Mouse (Mus musculus) heart, adult 11 months (tissue): Measurements from ENCODE around the gene Ddx58.

ENCODE experiments used
- DNase-seq: peaks from one replicate; pipeline ENCODE4 v3.0.0; 2022

The Ddx58 gene

DNA sequence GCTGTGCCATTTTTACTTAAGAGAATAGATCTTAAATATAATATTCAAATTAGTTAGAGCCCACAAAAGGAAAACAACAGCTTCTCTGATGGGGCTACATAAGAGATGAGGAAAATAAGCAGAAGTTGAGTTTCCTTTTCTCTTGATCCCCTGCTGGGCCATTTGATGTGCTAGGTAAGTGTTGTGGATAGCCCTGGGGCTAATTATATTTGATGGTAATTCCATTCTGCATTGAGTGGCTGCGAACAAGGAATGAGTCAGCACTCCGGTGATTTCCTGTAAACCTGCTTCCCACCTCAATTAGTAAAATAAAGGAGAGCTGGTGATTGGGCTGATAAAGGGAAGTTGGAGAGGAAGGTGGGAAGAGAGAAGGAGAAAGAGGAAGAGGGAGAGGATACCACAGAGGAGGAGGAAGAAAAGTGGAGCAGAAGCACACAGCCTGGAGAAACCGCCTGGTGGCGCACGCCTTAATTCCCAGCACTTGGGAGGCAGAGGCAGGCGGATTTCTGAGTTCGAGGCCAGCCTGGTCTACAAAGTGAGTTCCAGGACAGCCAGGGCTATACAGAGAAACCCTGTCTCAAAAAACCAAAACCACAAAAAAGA is 6.5 kb downstream of the Ddx58 start:
- peak; percentile 45 for DNase-seq

GRCm38 (mm10) chr4:40229723-40230122 is 9.9 kb downstream of the Ddx58 start:
- peak; percentile 92 for DNase-seq

DNA sequence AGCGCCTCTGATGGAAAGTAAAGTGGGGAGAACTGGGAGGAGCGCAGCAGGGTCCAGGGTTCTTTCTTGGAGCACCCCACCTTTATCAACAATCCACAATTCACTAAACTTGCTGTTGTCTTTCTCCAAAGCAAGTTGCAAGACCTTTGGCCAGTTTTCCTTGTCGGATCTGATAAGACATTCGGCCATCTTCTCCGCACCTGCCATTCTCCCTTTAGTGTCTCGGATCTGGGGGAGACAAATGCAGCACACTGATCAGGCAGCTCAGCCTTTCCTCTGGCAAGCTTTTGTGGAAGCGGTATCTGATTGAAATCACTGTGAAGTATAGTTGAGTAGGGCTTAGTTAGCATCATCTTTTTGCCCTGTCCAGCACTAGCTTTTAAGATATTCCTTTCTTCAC is 11.7 kb downstream of the Ddx58 start:
- peak; percentile 76 for DNase-seq

DNA sequence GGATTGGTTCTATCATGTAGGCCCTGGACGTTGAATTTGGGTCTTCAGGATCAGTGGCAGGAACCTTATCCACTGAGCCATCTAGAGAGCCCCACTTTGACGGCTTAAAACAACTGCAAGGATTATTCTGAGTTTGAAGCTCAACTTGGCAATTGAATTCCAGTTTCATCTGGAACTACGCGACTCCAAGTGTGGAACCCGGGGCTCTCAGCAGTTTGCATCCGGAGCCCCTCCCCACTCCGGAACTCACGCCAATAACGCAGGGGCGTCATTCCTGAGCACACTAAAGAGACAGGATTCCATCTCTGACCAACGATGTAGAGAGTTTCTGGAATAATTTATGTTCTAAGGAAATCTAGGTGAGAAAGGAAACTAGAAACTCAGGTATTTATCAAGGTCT is 12.5 kb downstream of the Ddx58 start:
- DNase-seq: peak; percentile 71

- DNase-seq: peak; percentile 72
Observed at GRCm38 (mm10) chr4:40226095-40226494, 13.5 kb downstream of the Ddx58 start.

DNA sequence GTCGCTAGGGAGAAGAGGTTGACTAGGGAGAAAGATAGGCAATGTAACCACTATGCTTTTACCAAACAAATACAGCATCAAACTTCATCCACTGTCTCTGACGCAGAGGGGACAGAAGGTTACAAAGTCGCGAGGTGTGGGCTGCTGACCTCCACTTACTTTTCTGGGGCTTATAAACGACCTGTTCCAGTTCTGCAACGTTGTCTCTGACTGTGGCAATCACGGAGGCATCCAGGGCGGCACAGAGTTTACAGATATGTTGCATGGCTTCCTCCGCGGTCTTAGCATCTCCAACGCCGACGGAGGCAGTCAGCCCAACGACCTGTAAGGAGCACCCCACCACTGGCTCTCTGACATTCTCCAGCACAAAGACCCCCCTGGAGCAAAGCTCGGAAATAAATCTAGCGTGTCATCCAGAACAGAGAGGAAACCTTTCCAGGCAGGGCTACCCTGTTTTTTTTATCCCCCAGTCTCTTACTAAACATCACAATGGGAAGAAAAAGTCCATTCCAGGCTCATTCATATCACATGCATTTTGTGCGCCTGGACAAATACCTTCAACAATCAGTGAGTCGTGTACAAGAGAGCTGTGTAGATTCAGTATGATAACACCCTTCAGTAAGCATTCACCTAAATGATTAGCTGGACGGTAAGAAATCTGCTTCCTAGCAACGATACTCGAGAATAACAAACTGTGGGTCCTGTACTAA is 17.6 kb downstream of the Ddx58 start:
- DNase-seq: peak; percentile 85

DNA sequence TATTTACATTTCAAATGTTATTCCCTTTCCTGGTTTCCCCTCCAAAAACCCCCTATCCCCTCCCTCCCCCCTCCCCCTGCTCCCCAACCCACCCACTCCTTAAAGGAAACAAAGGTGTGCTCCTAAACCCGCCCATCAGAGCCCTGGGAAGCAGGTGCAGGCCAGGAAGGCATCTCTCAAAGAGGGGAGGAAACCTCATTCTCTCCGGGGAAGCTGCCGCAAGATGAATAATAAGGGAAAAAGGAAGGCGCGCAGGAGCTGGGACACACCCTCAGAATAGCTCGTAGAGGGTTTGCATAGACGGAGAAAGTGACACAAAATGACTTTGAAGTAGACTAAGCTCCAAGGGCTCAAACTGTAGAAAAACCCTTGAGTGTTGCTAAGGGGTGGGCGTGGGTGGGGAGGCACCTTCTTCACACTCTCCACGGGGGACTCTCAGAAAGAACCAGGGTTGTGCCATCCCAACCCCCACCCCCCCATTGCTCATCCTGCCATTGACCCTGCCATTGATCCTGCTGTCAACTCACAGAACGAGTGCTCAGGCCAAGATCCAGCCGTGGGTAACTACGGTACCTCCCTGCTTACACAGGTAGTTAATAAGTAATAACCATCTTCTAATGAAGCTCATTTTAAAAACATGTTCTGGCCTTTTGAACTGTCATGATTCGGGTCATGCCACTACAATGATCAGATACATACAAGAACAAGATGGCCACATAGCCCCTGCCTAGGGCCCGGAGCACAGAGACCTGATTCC is 18.4 kb downstream of the Ddx58 start:
- DNase-seq: peak; percentile 30

- peak; percentile 54 for DNase-seq
Observed at GRCm38 (mm10) chr4:40220437-40220836, 19.2 kb downstream of the Ddx58 start.

- peak; percentile 75 for DNase-seq
Observed at GRCm38 (mm10) chr4:40218382-40218781, 21.2 kb downstream of the Ddx58 start.

DNA sequence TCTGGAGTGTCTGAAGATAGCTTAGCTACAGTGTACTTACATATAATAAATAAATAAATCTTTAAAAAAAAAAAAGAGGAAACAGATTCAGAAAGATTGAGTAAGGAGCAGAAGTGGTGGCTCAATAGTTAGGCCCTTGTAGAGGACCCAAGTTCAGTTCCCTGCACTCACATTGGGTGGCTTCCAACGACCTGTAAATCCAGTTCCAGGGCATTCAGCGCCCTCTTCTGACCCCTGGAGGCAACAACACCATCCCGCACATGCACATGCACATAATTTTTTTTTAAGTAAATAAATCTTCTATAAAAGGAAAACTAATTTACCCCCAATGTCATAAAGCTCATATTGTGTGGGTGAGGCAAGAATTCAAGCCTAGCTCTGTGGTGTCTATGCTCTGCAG is 21.7 kb downstream of the Ddx58 start:
- no peak for DNase-seq

GRCm38 (mm10) chr4:40212177-40212576 is 27.5 kb downstream of the Ddx58 start:
- DNase-seq: no peak

DNA sequence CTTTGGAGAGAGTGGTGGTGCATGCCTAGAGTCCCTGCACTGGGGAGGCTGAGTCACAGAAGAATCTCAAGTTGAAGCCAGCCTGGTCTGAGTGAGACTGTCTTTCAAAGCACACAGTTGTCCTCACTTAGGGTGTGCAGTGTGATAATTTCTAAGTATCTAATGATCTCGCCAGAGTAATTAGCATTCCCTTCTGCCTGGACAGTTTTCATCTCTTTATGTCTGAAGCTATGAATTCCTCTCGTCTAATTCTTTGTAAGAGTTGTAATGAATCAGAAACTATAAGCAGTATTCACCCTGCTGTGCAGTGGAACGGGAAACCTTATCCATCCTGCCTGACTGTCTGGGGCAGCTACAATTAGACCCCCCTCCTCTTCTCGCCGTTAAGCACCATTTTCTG is 31.9 kb downstream of the Ddx58 start:
- no peak for DNase-seq

DNA sequence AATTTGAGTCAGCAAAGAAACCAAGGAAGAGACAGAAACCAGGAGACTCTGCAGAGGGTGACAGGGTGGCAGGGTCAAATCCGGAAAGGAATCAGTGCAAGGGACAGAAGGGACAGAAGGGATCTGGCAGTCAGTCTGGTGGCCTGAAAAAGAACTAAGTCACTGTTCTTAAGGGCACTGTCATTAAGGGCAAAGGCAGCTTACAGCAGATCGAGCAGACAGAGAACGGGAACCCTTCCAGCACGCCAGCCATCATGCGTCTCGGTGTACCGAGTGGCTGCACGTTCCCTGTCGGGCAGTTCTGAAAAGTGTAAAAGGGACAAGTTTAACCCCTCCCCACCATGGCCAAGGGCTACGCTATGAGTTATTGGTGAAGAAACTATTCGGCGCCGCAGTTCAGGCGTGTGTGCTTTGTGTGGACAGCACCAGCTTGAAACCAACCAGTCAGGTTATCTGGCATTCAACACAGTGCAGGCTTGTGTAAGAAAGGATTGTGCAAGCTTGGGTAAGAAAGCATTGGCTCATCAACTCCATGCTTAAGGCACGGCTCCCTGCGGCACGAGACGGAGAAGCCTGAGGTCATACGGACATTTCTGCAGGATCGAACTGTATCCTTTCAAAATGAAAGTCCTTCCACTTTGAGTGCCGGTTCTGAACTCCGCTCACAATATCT is 34.3 kb downstream of the Ddx58 start:
- DNase-seq: no peak

DNA sequence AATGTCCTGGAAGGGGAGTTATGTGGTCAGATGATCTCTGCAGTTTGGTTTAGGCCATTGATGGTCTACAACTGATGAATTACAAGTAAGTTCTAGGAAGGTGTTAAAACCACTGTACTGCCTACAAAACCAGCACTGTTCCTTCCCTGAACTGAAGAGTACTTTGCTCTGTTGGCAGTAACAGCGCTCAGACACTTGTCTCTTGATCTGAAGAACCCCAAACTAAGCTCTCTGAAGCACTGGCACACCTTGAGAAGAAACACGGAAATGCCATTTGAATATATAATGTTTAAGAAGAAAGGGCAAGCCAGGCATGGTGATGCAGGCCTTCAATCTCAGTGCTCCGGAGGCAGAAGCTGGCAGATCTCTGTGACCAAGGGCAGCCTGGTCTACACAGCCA is 35.3 kb downstream of the Ddx58 start:
- no peak for DNase-seq

DNA sequence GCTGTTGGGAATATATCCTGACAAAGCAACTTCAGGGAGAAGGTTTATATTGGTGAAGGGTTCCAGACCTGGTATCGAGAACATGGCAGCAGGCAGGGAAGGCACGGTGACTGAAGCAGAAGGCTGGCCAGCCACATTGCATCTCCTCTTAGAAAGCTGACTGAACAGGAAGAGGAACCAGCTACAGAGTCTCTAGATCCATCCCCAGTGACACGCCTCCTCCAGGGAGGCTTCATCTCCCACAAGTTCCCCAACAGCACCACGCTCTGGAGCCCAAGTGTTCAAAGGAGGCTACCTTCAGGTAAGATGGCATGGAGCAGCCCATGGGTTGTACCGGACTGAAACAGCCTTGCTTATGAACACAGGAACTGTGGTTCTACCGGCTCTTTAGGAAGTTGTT is 37.4 kb downstream of the Ddx58 start:
- DNase-seq: no peak

DNA sequence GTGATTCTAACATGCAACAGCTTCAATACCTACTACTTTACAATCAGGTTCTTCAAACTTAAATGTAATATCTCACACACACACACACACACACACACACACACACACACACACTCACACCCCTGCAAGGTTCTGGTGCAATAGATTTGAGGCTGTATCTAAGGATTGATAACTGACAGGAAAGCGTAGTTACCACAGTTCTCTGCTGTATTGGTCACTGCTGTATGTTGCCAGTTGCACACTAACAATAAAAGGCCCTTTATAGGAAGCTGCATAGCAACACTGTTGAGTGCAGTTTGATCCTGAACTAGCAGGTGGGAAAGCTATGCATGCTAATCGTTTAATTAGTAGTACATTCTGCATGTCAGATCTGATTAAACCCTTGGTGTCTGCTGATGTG is 44.3 kb downstream of the Ddx58 start:
- no peak for DNase-seq

DNA sequence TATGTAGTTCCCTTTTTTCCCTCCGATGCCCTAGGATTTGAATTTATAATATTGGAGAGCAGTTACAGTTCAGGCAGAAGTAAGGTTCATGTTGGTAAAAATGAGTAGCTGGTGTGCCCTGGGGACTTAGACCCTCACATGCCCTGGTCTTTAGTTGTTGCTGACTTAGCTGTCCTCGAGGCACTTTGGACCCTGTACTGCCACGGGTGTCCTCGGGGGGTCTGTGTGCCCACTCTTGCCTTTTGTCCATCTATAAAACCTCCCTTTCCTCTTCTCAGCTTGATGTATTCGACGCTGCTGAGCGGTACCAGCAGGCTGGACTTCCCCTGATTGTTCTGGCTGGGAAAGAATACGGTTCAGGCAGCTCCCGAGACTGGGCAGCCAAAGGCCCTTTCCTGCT is 46.2 kb downstream of the Ddx58 start:
- DNase-seq: no peak

GRCm38 (mm10) chr4:40192246-40192645 is 47.4 kb downstream of the Ddx58 start:
- no peak for DNase-seq

DNA sequence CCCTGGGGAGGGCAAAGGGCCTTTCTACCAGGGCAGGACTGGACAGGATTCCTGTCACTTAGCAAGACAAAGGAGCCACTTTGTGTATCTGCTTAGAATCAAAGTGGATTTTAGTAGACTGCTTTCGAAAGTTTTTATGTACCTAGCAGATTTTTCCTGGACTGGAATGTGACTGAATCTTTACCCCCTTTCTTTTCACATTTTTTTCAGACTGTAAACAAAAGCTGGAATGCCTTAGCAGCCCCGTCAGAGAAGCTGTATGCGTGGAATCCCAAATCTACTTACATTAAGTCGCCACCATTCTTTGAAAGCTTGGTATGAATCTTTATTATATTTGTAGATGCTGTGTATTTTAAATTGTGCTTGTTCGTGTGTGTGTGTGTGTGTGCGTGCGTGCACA is 51.7 kb downstream of the Ddx58 start:
- DNase-seq: no peak

DNA sequence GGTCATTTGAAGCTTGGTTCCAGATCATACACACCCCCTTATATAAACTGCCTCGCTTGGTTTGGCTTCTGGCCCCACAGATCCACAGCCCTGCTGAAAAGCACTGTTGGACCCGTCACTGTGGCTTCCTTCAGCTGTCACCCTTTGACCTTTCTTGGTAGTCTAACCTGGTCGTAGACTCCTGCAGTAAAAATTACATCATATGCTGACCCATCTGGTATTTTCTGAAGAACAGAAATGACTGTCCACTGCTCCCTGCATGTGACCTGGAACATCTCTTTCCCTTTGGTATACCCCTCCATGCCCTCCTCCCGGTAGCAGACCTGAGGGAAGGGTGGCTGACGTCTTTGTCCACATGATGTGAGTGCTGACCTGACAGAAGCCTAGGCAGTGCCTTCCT is 55.2 kb downstream of the Ddx58 start:
- DNase-seq: no peak

- DNase-seq: no peak
Observed at GRCm38 (mm10) chr4:40183781-40184180, 55.8 kb downstream of the Ddx58 start.

GRCm38 (mm10) chr4:40182651-40183320 is 56.8 kb downstream of the Ddx58 start:
- DNase-seq: no peak

DNA sequence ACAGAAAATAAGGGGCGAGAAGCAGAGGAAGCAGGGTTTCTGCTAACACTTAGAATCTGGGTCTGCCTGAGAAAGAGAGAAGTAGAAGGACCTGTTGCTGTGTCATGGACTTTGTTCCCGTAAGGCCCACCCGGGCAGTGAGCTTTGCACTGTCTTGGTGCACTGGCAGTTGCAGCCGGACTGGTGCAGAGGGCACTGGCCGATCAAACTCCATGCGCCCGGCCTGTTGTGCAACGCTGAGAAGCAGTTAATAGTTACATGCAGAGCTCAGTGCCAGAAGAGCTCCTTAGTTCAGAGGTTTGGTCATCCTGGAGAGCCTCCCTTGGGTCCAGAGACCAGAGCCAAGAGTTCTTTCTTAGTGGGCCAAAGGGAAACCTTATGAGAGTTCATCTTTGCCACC is 57.9 kb downstream of the Ddx58 start:
- no peak for DNase-seq
